Mouse (Mus musculus): ENCODE measurements around the gene Rsg1. TPM values are rescaled to one million over a fixed set of nuclear protein-coding genes. Genes with fewer than 3 reads are reported as not detected.

Gene Rsg1
- polyA plus RNA-seq, 1 experiment from 2014 or later = 1.4 TPM

DNA sequence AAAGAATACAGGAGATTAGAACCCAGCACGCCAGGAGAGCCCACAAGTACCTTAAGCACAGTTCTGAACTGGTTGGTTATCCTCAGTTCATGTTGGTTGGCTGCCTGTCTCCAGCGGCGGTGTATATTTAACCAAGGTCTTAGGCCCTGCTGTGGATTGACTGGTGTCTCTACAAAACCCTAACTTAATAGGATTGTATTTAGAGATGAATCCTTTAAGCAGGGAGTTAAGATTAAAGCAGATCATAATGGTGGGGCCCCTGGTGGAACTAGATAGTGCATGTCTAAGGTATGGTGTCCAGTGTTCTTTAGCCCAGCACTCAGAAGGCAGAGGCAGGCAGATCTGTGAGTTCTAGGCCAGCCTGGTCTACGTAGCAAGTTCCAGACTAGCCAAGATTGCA, 2.1 kb upstream of the Rsg1 start:
- Histone ChIP-seq H3K9me3 (replicated peaks) (no peaks in the 10 kb centered on the region), H3K9ac (no peak overlapping the region), H3K4me1 (replicated peaks) (peaks cover 26% of the 10 kb centered on the region), H3K4me3 (replicated peaks) (no peak overlapping the region), H3K27me3 (no peaks in the 10 kb centered on the region), H3K27ac (replicated peaks) (no peak overlapping the region), H3K4me2 (no peak overlapping the region), H3K36me3 (replicated peaks) (no peaks in the 10 kb centered on the region)
- WGBS (ENCODE audit: insufficient replicate concordance) = 79% methylated on average over 4 of the region's 4 CpGs
- no peak for ATAC-seq (ENCODE audit: insufficient read depth)

DNA sequence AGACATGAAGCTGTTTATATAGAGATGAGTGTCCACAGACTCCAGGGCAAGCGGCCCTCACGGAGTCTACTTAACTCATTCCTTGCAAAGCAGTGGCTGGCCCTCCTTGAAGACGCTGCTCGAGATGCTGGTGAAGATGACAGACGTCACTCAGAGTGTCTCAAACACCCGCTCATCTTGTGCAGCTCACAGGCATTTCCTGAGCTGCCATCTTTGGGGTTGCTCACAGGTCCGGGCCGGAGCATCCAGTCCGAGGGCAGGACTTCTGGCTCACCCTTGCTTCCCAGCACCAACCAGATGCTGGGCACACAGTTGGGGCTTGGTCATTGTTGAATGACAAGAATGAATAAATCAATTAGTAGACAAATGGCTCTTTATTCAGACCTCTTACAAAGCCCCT, 864 bp upstream of the Rsg1 start:
- Histone ChIP-seq H3K9ac (no peak overlapping the region), H3K27ac (replicated peaks) (no peak overlapping the region), H3K4me3 (replicated peaks) (peak overlapping the region; percentile 64; the same call in 1 of the 2 replicates), H3K9me3 (replicated peaks) (no peaks in the 10 kb centered on the region), H3K36me3 (replicated peaks) (no peaks in the 10 kb centered on the region), H3K4me1 (replicated peaks) (peaks cover 26% of the 10 kb centered on the region), H3K4me2 (no peak overlapping the region), H3K27me3 (no peaks in the 10 kb centered on the region)
- 73% methylated on average over 9 of the region's 9 CpGs for WGBS (ENCODE audit: insufficient replicate concordance)
- ATAC-seq (ENCODE audit: insufficient read depth) = no peak

DNA sequence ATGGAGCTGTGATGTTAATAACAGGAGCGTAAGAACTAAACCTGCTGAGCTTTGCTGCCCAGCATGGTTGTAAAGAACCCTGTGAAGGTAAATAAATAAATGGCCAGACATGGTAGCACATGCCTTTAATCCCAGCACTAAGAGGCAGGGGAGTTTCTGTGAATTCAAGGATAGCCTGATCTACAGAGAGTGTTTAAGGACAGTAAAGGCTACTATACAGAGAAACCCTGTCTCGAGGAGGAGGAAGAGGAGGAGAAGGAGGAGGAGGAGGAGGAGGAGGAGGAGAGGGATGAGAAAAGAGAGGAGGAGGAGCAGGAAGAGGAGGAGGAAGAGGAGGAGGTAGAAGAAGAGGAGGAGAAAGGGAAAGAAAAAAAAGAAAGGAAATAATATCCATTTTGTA, 414 bp upstream of the Rsg1 start:
- H3K4me2 ChIP-seq = peak overlapping the region; percentile 95
- WGBS (ENCODE audit: insufficient replicate concordance) = 51% methylated on average over 2 of the region's 2 CpGs
- no peak for ATAC-seq (ENCODE audit: insufficient read depth)
- H3K9me3 ChIP-seq (replicated peaks) = no peaks in the 10 kb centered on the region
- H3K4me1 ChIP-seq (replicated peaks) = peaks cover 30% of the 10 kb centered on the region
- H3K27me3 ChIP-seq = no peaks in the 10 kb centered on the region
- peak overlapping the region; percentile 64 for H3K4me3 ChIP-seq (replicated peaks)
- 0 out of 2 replicates have a peak overlapping the region, but pooled peaks have one; percentile 17 for H3K9ac ChIP-seq
- no peaks in the 10 kb centered on the region for H3K36me3 ChIP-seq (replicated peaks)
- H3K27ac ChIP-seq (replicated peaks) = no peak overlapping the region

DNA sequence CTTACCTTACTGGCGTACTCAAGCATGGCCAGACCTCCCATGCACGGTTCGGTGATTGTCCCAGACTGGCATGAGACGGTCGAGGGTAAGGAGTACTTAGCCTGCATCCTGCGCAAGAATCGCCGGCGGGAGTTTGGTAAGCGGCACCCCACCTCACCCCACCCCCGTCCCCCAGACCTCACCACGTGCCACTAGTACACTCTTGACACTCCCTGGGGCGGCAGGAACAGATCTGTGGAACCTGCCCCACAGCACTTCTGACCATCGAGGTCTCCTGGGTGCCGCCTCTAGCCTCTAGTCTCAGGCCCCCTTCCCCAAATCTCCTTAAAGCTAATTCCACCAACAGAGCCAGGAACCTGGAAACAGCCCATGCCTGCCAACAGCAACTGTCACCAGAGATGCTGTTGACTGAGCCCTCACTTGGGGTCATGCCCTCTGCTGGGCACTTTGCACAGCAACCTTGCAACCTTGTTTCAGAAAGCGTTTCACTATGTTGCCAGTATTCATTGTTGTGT, 638 bp downstream of the Rsg1 start:
- peak overlapping the region; percentile 95 for H3K4me2 ChIP-seq
- WGBS (ENCODE audit: insufficient replicate concordance) = under 1% methylated on average over 16 of the region's 16 CpGs
- no peaks in the 10 kb centered on the region for H3K36me3 ChIP-seq (replicated peaks)
- no peaks in the 10 kb centered on the region for H3K27me3 ChIP-seq
- peaks cover 33% of the 10 kb centered on the region for H3K4me1 ChIP-seq (replicated peaks)
- no peaks in the 10 kb centered on the region for H3K9me3 ChIP-seq (replicated peaks)
- H3K4me3 ChIP-seq (replicated peaks) = peak overlapping the region; percentile 64
- no peak overlapping the region for H3K27ac ChIP-seq (replicated peaks)
- ATAC-seq (ENCODE audit: insufficient read depth) = peak; percentile 38
- peak overlapping the region; percentile 57 for H3K9ac ChIP-seq

DNA sequence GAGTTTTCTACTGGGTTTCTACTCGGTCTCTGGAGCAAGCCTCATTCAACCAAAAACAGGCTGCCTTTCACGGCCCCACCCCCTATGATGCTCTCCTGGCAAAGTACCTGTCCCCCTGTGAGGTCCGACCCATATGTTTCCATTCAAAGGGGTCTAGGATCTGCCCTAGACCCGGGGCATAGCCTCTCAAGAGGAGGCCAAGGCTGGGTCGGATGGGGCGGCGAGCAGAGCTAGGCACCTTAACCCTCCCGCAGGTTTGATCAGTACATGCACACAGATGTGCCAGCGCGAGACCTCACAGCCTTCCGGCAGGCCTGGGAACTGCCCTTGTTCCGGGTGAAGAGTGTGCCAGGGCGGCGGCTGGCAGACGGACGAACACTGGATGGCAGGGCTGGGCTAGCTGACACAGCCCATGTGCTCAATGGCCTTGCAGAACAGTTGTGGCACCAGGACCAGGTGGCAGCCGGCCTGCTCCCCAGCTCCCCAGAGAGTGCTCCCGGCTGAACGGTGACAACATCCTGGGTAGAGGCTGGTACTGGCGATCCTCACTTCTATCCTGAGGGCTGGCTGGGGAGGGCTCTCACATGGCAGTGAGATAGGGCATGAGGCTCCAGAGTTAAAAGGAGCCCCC, 5.9 kb downstream of the Rsg1 start:
- Histone ChIP-seq H3K9ac (no peak overlapping the region), H3K27ac (replicated peaks) (no peak overlapping the region), H3K36me3 (replicated peaks) (no peaks in the 10 kb centered on the region), H3K9me3 (replicated peaks) (no peaks in the 10 kb centered on the region), H3K4me2 (no peak overlapping the region), H3K27me3 (no peaks in the 10 kb centered on the region), H3K4me3 (replicated peaks) (no peak overlapping the region), H3K4me1 (replicated peaks) (peaks cover 10% of the 10 kb centered on the region)
- WGBS (ENCODE audit: insufficient replicate concordance) = 82% methylated on average over 20 of the region's 20 CpGs
- ATAC-seq (ENCODE audit: insufficient read depth) = no peak

DNA sequence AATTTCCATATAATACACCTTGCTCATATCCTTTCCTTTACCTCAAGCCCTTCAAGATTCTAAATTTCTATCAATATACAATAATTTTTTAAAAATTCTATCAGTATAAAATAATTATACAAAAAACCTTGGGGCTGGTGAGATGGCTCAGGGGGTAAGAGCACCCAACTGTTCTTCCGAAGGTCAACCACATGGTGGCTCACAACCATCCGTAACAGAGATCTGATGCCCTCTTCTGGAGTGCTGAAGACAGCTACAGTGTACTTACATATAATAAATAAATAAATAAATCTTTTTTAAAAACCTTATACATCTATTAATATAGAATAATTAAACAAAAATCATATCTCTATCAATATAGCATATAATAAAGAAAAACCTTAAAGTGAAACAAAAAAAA, 8.1 kb downstream of the Rsg1 start:
- no peaks in the 10 kb centered on the region for H3K27me3 ChIP-seq
- H3K9me3 ChIP-seq (replicated peaks) = no peaks in the 10 kb centered on the region
- WGBS (ENCODE audit: insufficient replicate concordance) = 57% methylated on average over 2 of the region's 2 CpGs

DNA sequence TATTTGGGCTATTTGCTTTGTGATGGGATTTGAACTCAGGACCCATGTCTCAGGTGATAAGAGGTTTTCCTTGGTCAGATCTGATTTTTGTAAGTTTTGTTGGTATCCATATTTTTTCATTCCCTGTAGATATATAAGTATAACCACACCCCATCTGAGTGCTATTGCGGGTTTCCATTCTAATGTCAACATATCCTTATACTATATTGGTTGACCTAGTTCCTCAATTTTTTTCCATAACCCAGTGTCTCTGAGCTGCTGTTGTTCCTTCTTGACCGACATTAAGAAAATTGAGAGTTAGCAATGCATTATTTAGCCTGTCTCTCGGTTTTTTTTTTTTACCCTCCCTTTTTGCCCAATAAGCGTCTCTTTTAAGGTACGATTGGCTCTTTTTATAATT, 9.0 kb downstream of the Rsg1 start:
- Histone ChIP-seq H3K9ac (no peak overlapping the region), H3K27me3 (no peaks in the 10 kb centered on the region), H3K4me1 (replicated peaks) (peaks cover 7% of the 10 kb centered on the region), H3K36me3 (replicated peaks) (no peaks in the 10 kb centered on the region), H3K4me2 (no peak overlapping the region), H3K4me3 (replicated peaks) (no peak overlapping the region), H3K9me3 (replicated peaks) (no peaks in the 10 kb centered on the region), H3K27ac (replicated peaks) (no peak overlapping the region)
- no peak for ATAC-seq (ENCODE audit: insufficient read depth)
- WGBS (ENCODE audit: insufficient replicate concordance) = 71% methylated on average over 5 of the region's 5 CpGs

More for the DNA sequence above, 8.1 kb downstream of the Rsg1 start:
- Histone ChIP-seq H3K4me2 (no peak overlapping the region), H3K4me1 (replicated peaks) (peaks cover 7% of the 10 kb centered on the region), H3K9ac (no peak overlapping the region), H3K27ac (replicated peaks) (no peak overlapping the region), H3K36me3 (replicated peaks) (no peaks in the 10 kb centered on the region), H3K4me3 (replicated peaks) (no peak overlapping the region)
- no peak for ATAC-seq (ENCODE audit: insufficient read depth)

DNA sequence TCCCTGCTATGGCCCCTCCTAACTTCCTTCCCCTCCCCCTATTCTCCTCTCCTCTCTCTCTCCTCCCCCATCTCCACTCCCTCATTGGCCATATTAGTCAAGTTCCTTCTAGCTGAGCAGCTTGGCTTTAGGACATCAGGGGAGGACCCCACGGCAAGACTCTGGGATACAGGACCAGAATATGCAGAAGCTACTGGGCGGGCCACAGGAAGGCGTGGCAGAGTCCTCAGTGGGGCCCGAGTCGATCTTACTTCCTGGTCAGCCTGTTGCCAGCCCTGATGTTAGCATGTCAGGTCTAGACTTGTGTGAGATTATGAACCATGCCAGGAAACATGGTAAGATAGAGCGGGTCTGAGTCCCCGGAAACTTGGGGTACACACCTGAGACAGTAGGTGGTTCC, 14.9 kb downstream of the Rsg1 start:
- H3K4me2 ChIP-seq = no peak overlapping the region
- H3K9me3 ChIP-seq (replicated peaks) = no peaks in the 10 kb centered on the region
- H3K4me1 ChIP-seq (replicated peaks) = no peaks in the 10 kb centered on the region
- H3K4me3 ChIP-seq (replicated peaks) = no peak overlapping the region
- no peak overlapping the region for H3K9ac ChIP-seq
- no peak overlapping the region for H3K27ac ChIP-seq (replicated peaks)
- H3K36me3 ChIP-seq (replicated peaks) = no peaks in the 10 kb centered on the region
- ATAC-seq (ENCODE audit: insufficient read depth) = no peak
- WGBS (ENCODE audit: insufficient replicate concordance) = 46% methylated on average over 7 of the region's 7 CpGs
- peaks cover 23% of the 10 kb centered on the region for H3K27me3 ChIP-seq

DNA sequence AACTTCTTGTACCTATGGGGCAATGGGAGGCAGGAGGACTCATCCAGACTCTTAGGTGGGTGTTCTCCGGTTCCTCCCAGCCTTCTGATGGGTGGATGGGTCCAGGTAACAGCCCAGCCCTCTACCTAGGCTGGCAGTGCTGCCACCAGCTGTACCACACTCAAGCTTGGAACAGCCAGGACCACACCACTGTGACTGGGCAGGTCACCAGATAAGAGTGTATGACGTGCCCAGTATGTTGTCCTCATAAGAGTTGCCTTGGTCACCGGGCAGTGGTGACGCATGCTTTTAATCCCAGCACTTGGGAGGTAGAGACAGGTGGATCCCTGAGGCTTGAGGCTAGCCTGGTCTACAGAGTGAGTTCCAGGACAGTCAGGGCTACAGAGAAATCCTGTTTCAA, 19.4 kb downstream of the Rsg1 start:
- no peaks in the 10 kb centered on the region for H3K9me3 ChIP-seq (replicated peaks)
- H3K9ac ChIP-seq = no peak overlapping the region
- no peak for ATAC-seq (ENCODE audit: insufficient read depth)
- H3K4me2 ChIP-seq = no peak overlapping the region
- no peak overlapping the region for H3K4me3 ChIP-seq (replicated peaks)
- no peaks in the 10 kb centered on the region for H3K4me1 ChIP-seq (replicated peaks)
- peaks cover 46% of the 10 kb centered on the region for H3K27me3 ChIP-seq
- 66% methylated on average over 4 of the region's 4 CpGs for WGBS (ENCODE audit: insufficient replicate concordance)
- no peaks in the 10 kb centered on the region for H3K36me3 ChIP-seq (replicated peaks)
- no peak overlapping the region for H3K27ac ChIP-seq (replicated peaks)

DNA sequence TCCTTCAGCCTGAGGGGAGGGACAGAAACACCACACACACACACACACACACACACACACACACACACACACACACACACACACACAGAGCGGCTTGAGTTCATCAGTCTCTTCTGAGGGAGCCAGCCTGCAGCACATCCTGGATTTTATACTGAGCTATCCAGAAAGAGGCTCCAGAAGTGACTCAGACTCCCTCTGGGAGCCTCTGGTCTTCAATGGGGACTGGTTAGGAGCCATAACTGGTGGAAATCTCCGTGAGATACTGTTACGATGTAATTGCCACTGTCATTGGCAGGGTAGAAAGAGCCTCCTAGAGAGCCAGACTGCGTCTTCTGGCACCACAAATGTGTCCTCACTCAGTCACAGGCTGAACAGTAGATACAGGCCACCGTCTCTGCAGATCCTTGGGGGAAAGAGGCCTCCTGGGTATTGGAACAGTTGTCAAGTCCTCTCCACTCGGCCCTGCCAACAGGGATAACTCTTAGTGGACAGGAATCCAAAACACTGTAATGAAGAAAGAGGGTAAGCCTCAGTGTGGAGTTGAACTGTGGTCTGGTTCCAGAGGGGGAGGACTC, 21.9 kb downstream of the Rsg1 start:
- H3K9ac ChIP-seq = no peak overlapping the region
- no peak for ATAC-seq (ENCODE audit: insufficient read depth)
- no peaks in the 10 kb centered on the region for H3K36me3 ChIP-seq (replicated peaks)
- H3K9me3 ChIP-seq (replicated peaks) = no peaks in the 10 kb centered on the region
- no peak overlapping the region for H3K27ac ChIP-seq (replicated peaks)
- H3K4me3 ChIP-seq (replicated peaks) = no peak overlapping the region
- H3K4me2 ChIP-seq = no peak overlapping the region
- 50% methylated on average over 6 of the region's 6 CpGs for WGBS (ENCODE audit: insufficient replicate concordance)
- peaks cover 21% of the 10 kb centered on the region for H3K4me1 ChIP-seq (replicated peaks)
- peaks cover 70% of the 10 kb centered on the region for H3K27me3 ChIP-seq

DNA sequence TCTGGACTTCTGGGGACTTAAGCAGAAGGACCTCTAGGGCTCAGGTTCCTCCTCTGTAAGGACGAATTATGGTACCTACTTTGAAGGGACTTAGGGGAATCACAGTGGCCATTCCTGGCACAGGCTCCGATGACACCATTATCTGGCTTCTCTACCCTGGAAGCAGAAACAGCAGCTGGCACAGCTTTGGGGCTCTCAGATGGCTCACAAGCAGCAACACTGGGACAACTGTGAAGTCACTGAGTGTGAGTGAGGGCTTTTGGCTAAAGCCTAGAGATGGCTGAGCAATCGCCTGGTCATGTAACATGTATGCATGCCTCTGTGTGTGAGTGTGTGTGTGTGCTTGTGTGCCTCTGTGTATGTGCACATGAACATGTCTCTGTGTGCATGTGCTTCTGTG, 23.1 kb downstream of the Rsg1 start:
- no peak for ATAC-seq (ENCODE audit: insufficient read depth)
- Histone ChIP-seq H3K27ac (replicated peaks) (no peak overlapping the region), H3K36me3 (replicated peaks) (no peaks in the 10 kb centered on the region), H3K4me1 (replicated peaks) (peaks cover 26% of the 10 kb centered on the region), H3K4me3 (replicated peaks) (no peak overlapping the region), H3K9ac (no peak overlapping the region), H3K9me3 (replicated peaks) (no peaks in the 10 kb centered on the region), H3K27me3 (peaks cover 71% of the 10 kb centered on the region), H3K4me2 (no peak overlapping the region)
- 43% methylated on average over 3 of the region's 3 CpGs for WGBS (ENCODE audit: insufficient replicate concordance)
